Mouse (Mus musculus) induced T-regulatory cell, adult 2 months (primary cell): ENCODE data around the gene Fgfr2.

Experiments
- DNase-seq: peaks from one replicate; pipeline ENCODE4 v3.0.0-alpha.2; 2012; ENCODE audit warnings: low read depth

Gene Fgfr2

GRCm38 (mm10) chr7:133005772-133006171 is 117.4 kb downstream of the Fgfr2 start:
- DNase-seq: no peak

DNA sequence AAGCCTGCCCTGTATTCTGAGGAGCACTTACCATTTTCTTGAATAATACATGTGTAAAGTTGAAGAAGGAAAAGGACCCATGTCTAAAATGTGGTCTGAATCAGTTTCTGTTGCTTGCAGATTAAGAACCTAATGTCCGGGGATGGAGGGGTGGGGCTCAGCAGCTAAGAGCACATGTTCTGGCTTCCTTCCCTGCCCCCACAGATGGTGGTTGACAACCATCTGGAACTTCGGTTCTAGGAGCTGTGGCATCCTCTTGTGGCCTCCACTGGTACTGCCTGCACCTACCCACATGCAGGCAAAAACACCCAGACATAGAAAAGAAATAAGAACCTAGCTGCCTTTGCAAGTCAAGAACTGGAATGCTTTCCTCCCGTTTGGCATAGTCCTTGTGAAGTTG is 119.7 kb downstream of the Fgfr2 start:
- peak; percentile 70 for DNase-seq

DNA sequence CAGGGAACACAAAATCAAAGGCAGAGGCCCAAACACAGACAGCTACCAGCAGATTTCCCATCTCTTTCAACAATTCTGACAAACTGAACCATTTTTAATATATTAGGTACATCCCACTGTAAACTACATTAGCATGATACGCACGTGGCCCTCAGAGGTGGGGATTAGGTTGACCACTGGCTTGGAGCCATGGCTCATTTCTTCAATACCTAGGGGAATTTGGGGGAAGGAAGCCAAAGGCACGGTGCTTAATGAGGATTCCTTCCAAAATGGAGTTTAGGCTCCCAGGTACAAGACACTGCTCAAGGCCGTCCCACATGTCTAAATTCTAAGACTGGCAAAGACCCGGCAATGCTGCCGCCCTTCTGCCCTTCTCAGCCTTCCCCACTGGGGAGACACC is 120.9 kb downstream of the Fgfr2 start:
- DNase-seq: no peak

DNA sequence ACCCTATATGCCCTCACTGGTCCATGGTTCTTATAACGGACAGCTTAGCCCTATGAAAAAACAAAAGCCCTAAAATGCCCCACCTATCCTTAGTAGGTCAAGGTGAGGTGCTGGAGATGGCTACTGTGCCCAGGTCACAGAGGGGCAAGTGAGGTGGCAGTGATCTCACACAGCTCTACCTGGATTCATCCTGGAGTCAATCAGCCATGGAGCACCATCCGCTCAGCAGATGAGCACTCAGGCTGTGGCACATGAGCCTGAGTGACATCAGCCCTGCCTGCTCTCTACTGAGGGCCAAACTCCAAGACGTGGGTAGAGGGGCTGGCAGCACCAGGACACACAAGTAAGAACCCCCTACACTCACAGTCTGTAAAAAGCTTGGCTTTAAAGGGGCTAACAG is 121.8 kb downstream of the Fgfr2 start:
- no peak for DNase-seq

GRCm38 (mm10) chr7:132999061-132999460 is 124.1 kb downstream of the Fgfr2 start:
- no peak for DNase-seq

DNA sequence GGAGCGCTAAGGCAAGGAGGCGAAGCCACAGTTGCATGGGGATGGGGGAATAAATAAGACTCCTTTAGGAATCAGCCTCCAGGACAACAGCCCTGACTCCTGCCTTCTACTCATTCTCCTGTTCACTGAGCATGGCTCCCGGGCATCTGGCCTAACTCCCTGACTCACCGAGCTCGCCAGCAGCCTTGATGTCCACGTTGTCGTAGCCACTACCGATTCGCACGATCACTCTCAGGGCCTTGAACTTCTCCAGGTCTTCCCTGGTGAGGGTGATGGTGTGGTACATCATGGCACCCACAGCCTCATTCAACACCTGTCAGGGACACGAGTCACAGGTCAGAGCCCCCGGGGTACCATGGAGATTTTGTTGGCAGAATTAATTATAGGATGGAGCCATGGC is 124.5 kb downstream of the Fgfr2 start:
- no peak for DNase-seq

GRCm38 (mm10) chr7:132996391-132996790 is 126.8 kb downstream of the Fgfr2 start:
- peak; percentile 34 for DNase-seq

- DNase-seq: no peak
Measured at GRCm38 (mm10) chr7:132994628-132995191, 128.4 kb downstream of the Fgfr2 start.

GRCm38 (mm10) chr7:132994120-132994519 is 129.0 kb downstream of the Fgfr2 start:
- DNase-seq: no peak

- no peak for DNase-seq
Measured at GRCm38 (mm10) chr7:132992967-132993615, 130.1 kb downstream of the Fgfr2 start.

DNA sequence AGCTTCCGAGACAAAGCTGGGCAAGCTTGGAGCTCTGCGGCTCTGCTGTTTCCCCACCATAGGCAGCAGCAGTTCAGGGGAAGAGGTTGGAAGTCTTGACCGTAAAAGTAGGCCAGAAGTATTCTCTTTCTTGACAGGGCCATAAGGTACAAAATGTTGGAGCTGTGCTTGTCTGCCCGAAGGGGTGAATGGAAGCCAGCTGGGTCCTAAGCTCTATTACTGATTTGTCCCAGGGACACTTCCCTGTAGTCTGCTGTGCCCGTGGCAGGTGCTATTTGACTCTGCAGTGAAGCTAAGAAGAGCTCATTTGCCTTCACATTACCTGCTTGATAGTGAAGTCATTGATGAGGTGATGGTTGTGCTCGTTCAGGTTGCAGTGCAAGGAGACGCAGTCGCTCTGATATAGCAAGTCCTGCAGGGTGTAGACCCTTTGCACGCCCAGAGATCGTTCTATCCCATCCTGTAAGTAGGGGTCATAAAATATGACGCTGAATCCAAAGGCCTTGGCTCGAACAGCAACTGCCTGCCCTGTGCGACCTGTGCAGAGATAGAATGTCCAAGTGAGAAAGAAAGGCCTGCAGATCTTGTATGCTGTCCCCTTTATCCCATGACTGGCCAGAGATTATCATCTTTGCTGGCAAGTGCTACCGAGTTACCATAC is 131.8 kb downstream of the Fgfr2 start:
- no peak for DNase-seq

GRCm38 (mm10) chr7:132989839-132990238 is 133.3 kb downstream of the Fgfr2 start:
- no peak for DNase-seq

DNA sequence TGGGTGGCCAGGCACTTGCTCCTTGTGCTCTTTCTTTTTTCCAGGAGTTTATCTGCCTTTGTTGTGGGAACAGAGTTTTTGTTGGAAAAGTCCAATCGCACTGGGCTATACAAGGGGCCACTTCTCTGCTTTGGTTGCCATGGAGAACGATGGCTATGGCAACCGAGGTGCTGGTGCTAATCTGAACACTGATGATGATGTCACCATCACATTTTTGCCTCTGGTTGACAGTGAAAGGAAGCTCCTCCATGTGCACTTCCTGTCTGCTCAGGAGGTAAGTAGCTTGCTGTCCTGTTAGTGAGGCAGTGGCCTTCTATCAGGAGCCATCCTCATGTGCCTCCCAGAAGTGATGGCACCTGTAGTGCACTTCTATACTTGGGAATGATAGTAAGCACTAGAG is 140.5 kb downstream of the Fgfr2 start:
- no peak for DNase-seq

- DNase-seq: no peak
Measured at GRCm38 (mm10) chr7:132977981-132978380, 145.2 kb downstream of the Fgfr2 start.

GRCm38 (mm10) chr7:132976079-132976478 is 147.1 kb downstream of the Fgfr2 start:
- no peak for DNase-seq

GRCm38 (mm10) chr7:132972079-132972478 is 151.1 kb downstream of the Fgfr2 start:
- DNase-seq: no peak

- no peak for DNase-seq
Measured at GRCm38 (mm10) chr7:132965707-132966106, 157.4 kb downstream of the Fgfr2 start.

DNA sequence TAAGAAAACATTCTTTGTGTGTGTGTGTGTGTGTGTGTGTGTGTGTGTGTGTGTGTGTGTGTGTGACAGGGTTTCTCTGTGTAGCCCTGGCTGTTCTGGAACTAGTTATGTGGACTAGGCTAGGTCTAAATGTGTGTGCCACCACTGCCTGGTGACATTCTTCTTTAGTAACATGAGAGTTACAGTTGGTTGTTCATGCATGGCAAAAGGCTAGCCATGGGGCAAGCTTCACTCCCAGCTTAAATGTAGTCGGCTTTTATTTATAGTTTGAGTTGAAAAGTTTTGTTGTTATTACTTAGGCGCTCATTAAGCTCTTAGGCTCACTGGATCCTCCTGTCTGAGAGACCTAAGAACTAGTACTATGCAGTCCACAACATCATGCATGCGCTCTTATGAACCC is 158.8 kb downstream of the Fgfr2 start:
- no peak for DNase-seq

DNA sequence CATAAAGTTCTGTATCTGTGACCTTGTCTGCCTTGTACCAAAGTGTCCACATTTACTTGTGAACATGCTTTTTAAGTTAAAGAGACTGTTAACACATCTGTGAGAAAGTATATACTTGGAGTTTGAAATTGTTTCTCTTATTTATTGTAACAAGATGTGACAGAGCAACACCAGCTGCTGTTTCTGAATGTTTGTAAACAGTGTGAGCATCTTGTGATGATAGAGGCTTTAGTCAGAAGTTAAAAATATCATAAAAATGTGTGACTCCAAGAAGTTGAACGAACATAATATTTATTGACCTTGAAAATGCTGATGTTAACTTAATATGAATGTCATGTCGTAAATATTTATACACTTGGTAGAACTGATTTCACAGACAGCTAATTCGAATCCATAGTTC is 172.5 kb downstream of the Fgfr2 start:
- no peak for DNase-seq

- DNase-seq: no peak
Measured at GRCm38 (mm10) chr7:132949968-132950367, 173.2 kb downstream of the Fgfr2 start.

DNA sequence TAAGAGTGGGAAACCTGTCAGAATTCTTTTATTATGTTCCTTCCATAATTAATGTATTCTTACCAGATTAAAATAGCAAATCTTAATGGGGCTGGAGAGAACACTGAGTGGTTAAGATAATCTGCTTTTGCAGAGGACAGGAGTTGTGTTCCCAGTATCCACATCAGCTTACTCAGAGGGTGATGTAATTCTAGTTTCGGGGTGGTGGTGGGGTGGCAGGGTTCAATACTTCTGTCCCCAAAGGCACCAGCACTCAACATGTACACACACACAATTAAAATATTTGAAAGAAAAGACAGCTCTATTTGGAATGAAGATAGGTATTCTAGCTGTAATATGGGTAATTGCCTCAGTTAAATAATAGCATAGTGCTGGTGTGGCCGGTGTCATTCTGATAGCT is 182.6 kb downstream of the Fgfr2 start:
- DNase-seq: no peak

DNA sequence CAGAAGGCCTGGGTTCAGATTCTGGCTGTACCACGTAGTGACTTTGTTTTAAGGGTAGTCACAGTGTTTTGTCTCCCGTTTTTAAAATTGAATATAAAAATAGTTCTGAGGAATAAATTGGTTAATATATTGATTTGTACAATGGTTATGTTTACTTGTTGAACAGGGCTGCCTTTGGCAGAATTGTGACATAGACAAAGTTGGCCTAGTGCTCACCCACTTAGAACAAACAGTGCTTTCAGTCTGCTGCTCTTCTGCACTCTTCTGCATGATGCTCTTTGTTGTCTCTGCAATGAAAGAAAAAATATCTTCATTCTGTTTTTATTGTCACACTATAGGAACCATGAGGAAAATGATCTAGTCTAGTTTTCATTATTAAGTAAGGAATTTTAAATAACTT is 184.0 kb downstream of the Fgfr2 start:
- no peak for DNase-seq

- DNase-seq: no peak
Measured at GRCm38 (mm10) chr7:132934743-132935142, 188.4 kb downstream of the Fgfr2 start.

GRCm38 (mm10) chr7:132933331-132933730 is 189.8 kb downstream of the Fgfr2 start:
- no peak for DNase-seq
